Comparison of ENCODE assay signal across 23 mouse cellular contexts in the genomic region with DNA sequence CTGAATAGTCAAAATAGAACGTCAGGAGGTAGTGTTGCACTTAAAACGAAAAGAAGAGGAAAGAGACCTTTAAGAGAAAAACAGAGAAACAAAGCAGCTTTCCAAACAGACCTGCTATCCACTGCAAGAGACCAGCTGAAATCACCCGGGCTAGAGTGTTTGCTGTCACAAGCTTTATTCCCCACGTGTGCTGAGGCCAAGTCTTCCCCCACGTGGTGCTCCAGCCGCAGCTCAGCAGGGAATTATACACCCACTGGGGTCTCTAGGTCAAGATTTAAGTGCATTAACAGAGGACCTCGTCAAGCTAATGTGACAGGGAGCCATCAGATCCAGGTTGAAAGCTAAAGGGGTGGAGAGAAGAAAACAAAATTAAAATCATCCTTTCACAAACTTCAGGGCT. TPM values are rescaled to one million over a fixed set of nuclear protein-coding genes. Genes with fewer than 3 reads are reported as not detected.
DNase-seq lines count a peak whose midpoint lies in the region; ATAC-seq and TF ChIP-seq lines count a peak whose summit lies in the region.
"Had no signal": no experiment of that assay in that cellular context is flagged by ENCODE, and none has a peak within 500 bp of the region (broad histone marks: within the 10 kb centered on the region; RNA-seq: fewer than 3 reads in every experiment).

No protein-coding gene starts in this region.

- 0 out of 2 replicates have a peak, but pooled peaks have one; percentile 46 for ATAC-seq in kidney, embryonic 15.5 days (replicated peaks; ENCODE audit: low FRiP score)
- ATAC-seq: midbrain, embryonic 13.5 days had no signal

- no peak for TF ChIP-seq EP300 in heart, adult 2 months (IDR thresholded peaks at IDR 0.05; ENCODE audit: insufficient read depth, low read depth, low read length)

- H3K9ac ChIP-seq in heart, adult 2 months (ENCODE audit: low read depth, low read length), result no peak overlapping the region
- no peak overlapping the region for H3K9ac ChIP-seq in kidney, embryonic 15.5 days
- H3K9ac ChIP-seq: forebrain, embryonic 12.5 days; limb, embryonic 15.5 days; liver, embryonic 15.5 days; midbrain, embryonic 13.5 days; neural tube, embryonic 13.5 days had no signal

- no peaks in the 10 kb centered on the region for H3K27me3 ChIP-seq in heart, adult 2 months (ENCODE audit: control insufficient read depth, insufficient read depth, low read length)
- H3K27me3 ChIP-seq in kidney, embryonic 15.5 days, result no peaks in the 10 kb centered on the region
- no peaks in the 10 kb centered on the region for H3K27me3 ChIP-seq in kidney, adult 2 months (replicated peaks; ENCODE audit: control insufficient read depth, insufficient read depth, low read length)
- H3K27me3 ChIP-seq in embryonic facial prominence, embryonic 10.5 days (replicated peaks; ENCODE audit: low read depth, poor library complexity, severe bottlenecking), result peaks cover 10% of the 10 kb centered on the region; the same call in 1 of the 2 replicates
- H3K27me3 ChIP-seq: forebrain, embryonic 12.5 days; limb, embryonic 15.5 days; liver, embryonic 15.5 days; midbrain, embryonic 13.5 days; neural tube, embryonic 13.5 days had no signal

- H3K4me1 ChIP-seq in heart, adult 2 months (ENCODE audit: control insufficient read depth, insufficient read depth, low read length), result peaks cover 3% of the 10 kb centered on the region
- peaks cover 20% of the 10 kb centered on the region for H3K4me1 ChIP-seq in kidney, embryonic 15.5 days
- peaks cover 2% of the 10 kb centered on the region; the same call in 1 of the 2 replicates for H3K4me1 ChIP-seq in kidney, adult 2 months (ENCODE audit: control insufficient read depth, insufficient read depth, low read length)
- H3K4me1 ChIP-seq in embryonic facial prominence, embryonic 10.5 days, result peaks cover 29% of the 10 kb centered on the region
- H3K4me1 ChIP-seq: forebrain, embryonic 12.5 days; limb, embryonic 15.5 days; liver, embryonic 15.5 days had no signal

- peak overlapping the region; percentile 44 for H3K27ac ChIP-seq in heart, adult 2 months
- no peak overlapping the region for H3K27ac ChIP-seq in kidney, embryonic 15.5 days
- no peak overlapping the region for H3K27ac ChIP-seq in kidney, adult 2 months (ENCODE audit: insufficient read depth, low read depth, low read length)
- no peak overlapping the region for H3K27ac ChIP-seq in embryonic facial prominence, embryonic 10.5 days (replicated peaks)
- H3K27ac ChIP-seq: forebrain, embryonic 12.5 days; layer of hippocampus, adult 2 months; limb, embryonic 15.5 days; liver, embryonic 15.5 days; macrophage; midbrain, embryonic 13.5 days; neural tube, embryonic 13.5 days had no signal

- no peak overlapping the region for H3K4me3 ChIP-seq in heart, adult 2 months
- no peak overlapping the region for H3K4me3 ChIP-seq in kidney, embryonic 15.5 days (replicated peaks)
- no peak overlapping the region for H3K4me3 ChIP-seq in kidney, adult 2 months (ENCODE audit: insufficient read depth, low read depth, low read length)
- H3K4me3 ChIP-seq in embryonic facial prominence, embryonic 10.5 days, result no peak overlapping the region
- H3K4me3 ChIP-seq: forebrain, embryonic 12.5 days; layer of hippocampus, adult 2 months; limb, embryonic 15.5 days; liver, embryonic 15.5 days; midbrain, embryonic 13.5 days; neural tube, embryonic 13.5 days had no signal

- WGBS in heart, adult 2 months, result 12% methylated on average over 7 of the region's 7 CpGs
- WGBS in kidney, embryonic 15.5 days, result 12% methylated on average over 7 of the region's 7 CpGs
- WGBS in kidney, adult 2 months, result 30% methylated on average over 7 of the region's 7 CpGs
- WGBS in embryonic facial prominence, embryonic 10.5 days, result 31% methylated on average over 7 of the region's 7 CpGs

- H3K79me2 ChIP-seq in heart, adult 2 months (replicated peaks; ENCODE audit: control insufficient read depth, insufficient read depth, low read length), result no peaks in the 10 kb centered on the region

- TF ChIP-seq POLR2A in heart, adult 2 months (IDR thresholded peaks at IDR 0.05; ENCODE audit: insufficient read depth, low read depth, low read length), result no peak
- TF ChIP-seq POLR2A in kidney, adult 2 months (IDR thresholded peaks at IDR 0.05; ENCODE audit: low read depth, low read length), result no peak

- no peak for DNase-seq in heart, adult 2 months
- no peak for DNase-seq in heart, adult 18-20 months
- no peak for DNase-seq in kidney, adult 2 months
- DNase-seq in embryonic facial prominence, embryonic 10.5 days (ENCODE audit: low spot score), result peak; percentile 39
- DNase-seq in mesoderm, embryonic 11.5 days (ENCODE audit: low read depth, low spot score), result peak; percentile 45
- no peak for DNase-seq in thymus, postnatal 14 days
- DNase-seq: adrenal gland, postnatal 25 days; B cell, adult 2 months; cerebellum, adult 11-12 months; cerebellum, postnatal 14 days; kidney, adult 8-10 months; layer of hippocampus, postnatal 36 days; right cerebral cortex, postnatal 14 days; spleen, adult 18-20 months; thymus, postnatal 4 days had no signal

- no peaks in the 10 kb centered on the region; the same call in 1 of the 2 replicates for H3K36me3 ChIP-seq in heart, adult 2 months (ENCODE audit: control insufficient read depth, insufficient read depth, low read length)
- no peaks in the 10 kb centered on the region for H3K36me3 ChIP-seq in kidney, embryonic 15.5 days
- no peaks in the 10 kb centered on the region for H3K36me3 ChIP-seq in kidney, adult 2 months (ENCODE audit: control insufficient read depth, insufficient read depth, low read length)
- no peaks in the 10 kb centered on the region for H3K36me3 ChIP-seq in embryonic facial prominence, embryonic 10.5 days (replicated peaks)
- H3K36me3 ChIP-seq: forebrain, embryonic 12.5 days; limb, embryonic 15.5 days; liver, embryonic 15.5 days; midbrain, embryonic 13.5 days; neural tube, embryonic 13.5 days had no signal

- no peak for TF ChIP-seq CTCF in heart, adult 2 months (IDR thresholded peaks at IDR 0.05)
- TF ChIP-seq CTCF in kidney, adult 2 months (conservative IDR thresholded peaks at IDR 0.05; ENCODE audit: insufficient read depth, insufficient read length, low read depth, low read length), result no peak

- H3K4me2 ChIP-seq in kidney, embryonic 15.5 days, result no peak overlapping the region
- H3K4me2 ChIP-seq: forebrain, embryonic 12.5 days; limb, embryonic 15.5 days; liver, embryonic 15.5 days; midbrain, embryonic 13.5 days; neural tube, embryonic 13.5 days had no signal

- no peaks in the 10 kb centered on the region for H3K9me3 ChIP-seq in kidney, embryonic 15.5 days (replicated peaks)
- no peaks in the 10 kb centered on the region for H3K9me3 ChIP-seq in embryonic facial prominence, embryonic 10.5 days
- H3K9me3 ChIP-seq: forebrain, embryonic 12.5 days; limb, embryonic 15.5 days; liver, embryonic 15.5 days; midbrain, embryonic 13.5 days; neural tube, embryonic 13.5 days had no signal

- intact Hi-C loops in heart, adult 2 months (cut with DNase I), result no loop called here

RNA-seq across cellular contexts. Expression of a gene that starts 24.3 kb away (rescaled TPM):
- 10 to 100 TPM; 64.1 to 72.0 TPM for total RNA-seq in heart, adult 2 months (2021)
- 16.8 and 20.0 TPM in 2 replicates for polyA plus RNA-seq in heart, adult 2 months (2012; rRNA removed)
- 10 to 100 TPM; 63.8 to 73.6 TPM for total RNA-seq in heart, adult 18-20 months (2021)
- polyA plus RNA-seq in kidney, embryonic 15.5 days (2015; fragmentation: Nextera tagmentation; extraction: Ambion mirVana), result 46.1 and 49.7 TPM in 2 replicates
- 12.0 and 13.2 TPM in 2 replicates for polyA plus RNA-seq in kidney, adult 2 months (2012; rRNA removed)
- polyA plus RNA-seq in embryonic facial prominence, embryonic 10.5 days (2016; fragmentation: Nextera tagmentation; extraction: Ambion mirVana), result 34.5 and 37.6 TPM in 2 replicates

Comparison
In these comparisons a context has a peak if more than half of its experiments do, and no peak if none do; other contexts are left out.
1. DNase-seq: peak in embryonic facial prominence, embryonic 10.5 days (single experiment) and mesoderm, embryonic 11.5 days (single experiment); none in heart, adult 2 months (0 of 2), heart, adult 18-20 months (0 of 2), kidney, adult 2 months (single experiment) and thymus, postnatal 14 days (single experiment).